Mouse (Mus musculus) erythroblast, embryonic 14.5 days (primary cell): ENCODE results near the gene Tlcd1.

Experiments
- GATA1 ChIP-seq: IDR thresholded peaks from 2 replicates; pipeline ENCODE4 v1.6.1; 2012; ENCODE audit warnings: low read length, inconsistent platforms, mixed read lengths
- TAL1 ChIP-seq: IDR thresholded peaks from 3 replicates; pipeline ENCODE4 v1.6.1; 2012; ENCODE audit warnings: low read length, inconsistent platforms, mixed read lengths

DNA sequence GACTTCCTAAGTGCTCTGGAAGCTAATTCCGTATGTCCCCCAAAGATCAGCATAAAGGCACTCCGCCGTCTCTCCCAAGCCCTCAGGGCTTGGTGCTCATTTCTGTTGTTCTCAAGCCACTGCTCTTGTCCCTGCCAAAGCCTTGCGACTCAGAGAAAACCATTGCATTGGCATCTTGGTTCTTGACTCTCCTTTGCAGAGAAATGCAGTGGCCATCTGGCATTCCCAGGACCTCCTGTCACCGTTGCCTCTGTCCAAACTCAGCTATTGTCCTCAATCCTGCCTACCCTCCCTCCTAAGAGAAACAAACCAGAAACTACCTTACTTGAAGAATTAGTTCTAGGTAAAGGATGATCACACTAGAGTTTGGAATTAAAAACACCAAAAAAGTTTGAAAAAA, 20.8 kb upstream of the Tlcd1 start:
- TF ChIP-seq GATA1: no peak
- no peak for TF ChIP-seq TAL1
